Mouse (Mus musculus) neural tube, embryonic 15.5 days (tissue): Measurements from ENCODE around the gene Tbc1d1. TPM values are rescaled to one million over a fixed set of nuclear protein-coding genes. Genes with fewer than 3 reads are reported as not detected.

Experiments
- ATAC-seq: fragments of 200-750 bp; cut with Nextera tagmentation; 2 replicates; pipeline ENCODE4 v1.8.0; 2017; ENCODE audit warnings: mild to moderate bottlenecking, moderate TSS enrichment, moderate library complexity; ENCODE audit not compliant: low FRiP score
- H3K27ac ChIP-seq: fragments of 300-500 bp; sonication (generic); replicated peaks from 2 replicates; pipeline ENCODE4 v1.5.1; 2015; ENCODE audit warnings: mild to moderate bottlenecking, inconsistent platforms
- H3K27me3 ChIP-seq: fragments of 300-500 bp; sonication (generic); replicated peaks from 2 replicates; pipeline ENCODE4 v1.6.1; 2015; ENCODE audit warnings: inconsistent platforms
- H3K36me3 ChIP-seq: fragments of 300-500 bp; sonication (generic); 2 replicates; pipeline ENCODE4 v1.6.1; 2015; ENCODE audit warnings: inconsistent platforms
- H3K4me1 ChIP-seq: fragments of 300-500 bp; sonication (generic); 2 replicates; pipeline ENCODE4 v1.6.1; 2015; ENCODE audit warnings: inconsistent platforms
- H3K4me2 ChIP-seq: fragments of 300-500 bp; sonication (generic); 2 replicates; pipeline ENCODE4 v1.6.1; 2015; ENCODE audit warnings: inconsistent platforms, mild to moderate bottlenecking, moderate library complexity
- H3K4me3 ChIP-seq: fragments of 300-500 bp; sonication (generic); replicated peaks from 2 replicates; pipeline ENCODE4 v1.5.1; 2015; ENCODE audit warnings: mild to moderate bottlenecking, inconsistent platforms
- H3K9ac ChIP-seq: fragments of 300-500 bp; sonication (generic); replicated peaks from 2 replicates; pipeline ENCODE4 v1.6.1; 2015; ENCODE audit warnings: mild to moderate bottlenecking, inconsistent platforms
- H3K9me3 ChIP-seq: fragments of 300-500 bp; sonication (generic); replicated peaks from 2 replicates; pipeline ENCODE4 v1.6.1; 2016; ENCODE audit warnings: inconsistent platforms
- WGBS: fragments of 180-500 bp; shearing (Covaris S2); methylation state at CpG from one replicate; pipeline ENCODE4 v1.1.7; 2015; ENCODE audit warnings: mixed read lengths; 5-methylcytosine and 5-hydroxymethylcytosine counted together
- polyA plus RNA-seq: library from polyadenylated mRNA; unstranded; fragments of >200 nt; fragmentation: Nextera tagmentation; extraction: Ambion mirVana; gene quantifications from 2 replicates; pipeline ENCODE4 v1.2.1, GENCODE M21; 2015

Tbc1d1 gene
- polyA plus RNA-seq, 1 experiment from 2014 or later: 13.5 TPM

DNA sequence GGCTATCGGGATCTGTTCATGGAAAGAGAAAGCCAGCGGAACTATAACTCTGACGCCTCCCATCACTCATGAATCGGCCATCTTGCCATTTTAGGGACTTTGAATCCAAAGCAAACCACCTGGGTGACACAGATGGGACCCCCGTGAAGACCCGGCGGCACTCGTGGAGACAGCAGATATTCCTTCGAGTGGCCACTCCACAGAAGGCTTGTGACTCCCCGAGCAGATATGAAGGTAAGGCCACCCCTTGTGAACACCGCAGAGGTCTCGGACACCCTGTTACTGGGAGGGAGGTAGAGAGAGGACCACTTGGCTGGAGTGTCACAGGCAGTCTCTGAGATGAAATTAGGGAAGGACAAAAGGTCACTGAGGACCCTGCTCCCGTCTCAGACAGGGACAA lies 129.7 kb downstream of the Tbc1d1 start:
- whole genome bisulfite sequencing: 91% methylated on average over 13 of the region's 13 CpGs
- Histone ChIP-seq H3K9ac (no peak overlapping the region), H3K4me1 (0 out of 2 replicates have a peak, but pooled peaks cover 5% of the 10 kb centered on the region)

DNA sequence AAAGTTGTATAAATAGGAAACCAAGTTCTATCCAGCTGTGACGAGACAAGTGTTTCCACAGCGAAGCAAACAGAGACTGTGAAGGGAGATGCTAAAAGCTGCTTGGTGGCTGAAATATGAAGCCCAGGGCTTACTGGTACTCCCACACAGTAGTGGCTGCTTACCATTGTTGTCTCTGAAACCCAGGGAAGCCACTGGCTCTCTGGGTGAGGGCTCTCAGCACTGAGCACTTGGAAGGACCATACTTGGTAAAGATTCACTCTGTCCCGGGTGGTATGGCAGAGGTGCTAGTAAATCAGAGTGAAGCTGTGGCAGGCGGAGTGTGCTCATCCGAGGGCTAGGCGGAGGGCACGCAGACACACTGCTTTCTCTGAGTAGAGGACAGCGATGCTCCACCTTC lies 131.2 kb downstream of the Tbc1d1 start:
- no peak for ATAC-seq

More for the DNA sequence above, 129.7 kb downstream of the Tbc1d1 start:
- Histone ChIP-seq H3K4me2 (no peak overlapping the region), H3K27ac (no peak overlapping the region), H3K36me3 (peaks cover 23% of the 10 kb centered on the region), H3K4me3 (no peak overlapping the region), H3K9me3 (no peaks in the 10 kb centered on the region), H3K27me3 (no peaks in the 10 kb centered on the region)
- ATAC-seq: no peak

DNA sequence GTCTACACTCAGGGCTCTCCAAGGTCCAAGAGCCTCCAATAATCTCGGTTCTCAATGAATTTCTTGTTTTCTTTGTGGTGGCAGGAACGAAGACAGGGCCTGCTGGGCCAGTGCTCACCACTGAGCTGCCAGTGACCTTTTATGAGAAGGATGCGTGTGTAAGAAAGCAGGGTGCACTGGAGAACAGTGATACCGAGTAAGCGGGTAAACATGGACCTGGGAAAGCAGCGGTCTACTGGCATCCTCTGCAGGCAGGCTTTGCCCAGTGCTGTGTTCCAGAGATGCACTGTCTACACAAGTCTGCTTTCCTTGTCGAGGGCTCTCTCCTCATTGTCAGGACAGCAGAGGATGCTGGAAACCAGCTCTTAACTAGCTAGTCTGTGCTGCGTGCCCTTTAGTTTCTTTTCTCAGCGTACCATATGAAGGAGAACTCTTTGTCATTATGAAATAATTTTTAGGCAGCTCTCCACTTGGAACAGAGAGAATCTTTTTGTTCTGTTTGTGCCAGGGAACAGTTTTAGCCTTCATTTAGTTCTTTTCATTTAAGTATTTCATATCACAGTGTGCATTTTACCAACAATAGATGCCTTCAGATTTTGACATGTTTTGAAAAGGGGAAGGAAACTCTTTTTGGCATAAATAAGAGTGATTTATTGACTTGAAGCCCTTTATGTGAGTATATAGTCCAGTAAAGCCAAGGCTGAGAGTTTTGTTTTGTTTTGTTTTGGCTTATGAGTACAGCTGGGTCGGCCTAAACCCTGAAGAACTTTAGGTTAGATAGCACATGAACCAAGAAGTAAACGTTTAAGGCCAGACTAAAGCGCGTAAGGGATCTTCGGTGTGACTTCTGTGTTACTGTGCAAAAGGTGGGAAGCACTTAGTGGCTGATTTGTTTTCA lies 132.2 kb downstream of the Tbc1d1 start:
- H3K4me1 ChIP-seq: 0 out of 2 replicates have a peak, but pooled peaks cover 5% of the 10 kb centered on the region
- H3K9ac ChIP-seq: no peak overlapping the region
- no peaks in the 10 kb centered on the region for H3K9me3 ChIP-seq
- WGBS: 90% methylated on average over 14 of the region's 14 CpGs
- ATAC-seq: no peak
- no peak overlapping the region for H3K27ac ChIP-seq
- no peak overlapping the region for H3K4me2 ChIP-seq
- H3K4me3 ChIP-seq: no peak overlapping the region
- no peaks in the 10 kb centered on the region for H3K27me3 ChIP-seq
- H3K36me3 ChIP-seq: peaks cover 13% of the 10 kb centered on the region; the same call in 1 of the 2 replicates

More for the DNA sequence above, 131.2 kb downstream of the Tbc1d1 start:
- 86% methylated on average over 8 of the region's 8 CpGs for WGBS
- Histone ChIP-seq H3K27ac (no peak overlapping the region), H3K27me3 (no peaks in the 10 kb centered on the region), H3K4me2 (no peak overlapping the region), H3K9me3 (no peaks in the 10 kb centered on the region), H3K4me3 (no peak overlapping the region), H3K36me3 (peaks cover 22% of the 10 kb centered on the region), H3K4me1 (0 out of 2 replicates have a peak, but pooled peaks cover 5% of the 10 kb centered on the region), H3K9ac (no peak overlapping the region)

DNA sequence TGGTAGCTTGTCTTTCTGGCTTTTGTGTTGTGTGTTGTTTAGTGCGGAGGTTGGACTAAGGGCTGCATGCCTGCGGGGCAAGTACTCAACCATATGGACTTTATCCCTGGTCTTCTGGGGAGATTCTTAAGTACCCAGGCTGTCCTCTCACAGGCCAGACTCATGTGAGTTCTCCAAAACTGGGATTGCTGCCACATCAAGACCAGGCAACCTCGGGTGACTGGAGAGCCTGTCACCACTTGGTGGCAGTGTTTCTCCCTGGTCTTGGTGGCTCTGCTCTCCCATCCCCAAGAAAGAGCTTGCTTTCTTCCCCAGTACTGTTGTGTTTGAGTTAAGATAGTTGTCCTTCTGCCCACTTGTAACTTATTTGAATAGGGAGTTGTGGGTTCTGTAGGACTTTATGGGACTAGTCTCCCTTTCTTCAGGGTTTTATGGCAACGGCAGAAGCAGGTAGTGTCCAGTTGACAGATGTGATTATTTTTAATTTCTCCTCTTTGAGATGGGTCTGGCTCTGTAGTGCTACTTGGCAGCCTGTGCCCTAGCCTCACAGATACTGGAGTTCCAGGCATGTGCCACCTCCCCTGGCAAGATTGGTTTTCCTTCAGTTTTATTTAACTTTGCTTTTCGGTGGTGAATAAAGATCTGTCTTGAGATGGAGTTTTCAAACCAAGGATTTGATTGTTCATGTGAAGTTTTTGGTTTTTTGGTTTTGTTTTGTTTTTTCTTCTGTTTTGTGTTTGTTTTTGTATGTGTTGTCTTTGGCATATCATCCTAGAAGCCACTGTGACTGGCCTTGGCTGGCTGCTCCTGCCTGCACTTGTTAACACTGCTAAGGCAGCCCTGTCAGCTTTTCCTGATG lies 133.3 kb downstream of the Tbc1d1 start:
- WGBS: 65% methylated on average over 5 of the region's 5 CpGs

DNA sequence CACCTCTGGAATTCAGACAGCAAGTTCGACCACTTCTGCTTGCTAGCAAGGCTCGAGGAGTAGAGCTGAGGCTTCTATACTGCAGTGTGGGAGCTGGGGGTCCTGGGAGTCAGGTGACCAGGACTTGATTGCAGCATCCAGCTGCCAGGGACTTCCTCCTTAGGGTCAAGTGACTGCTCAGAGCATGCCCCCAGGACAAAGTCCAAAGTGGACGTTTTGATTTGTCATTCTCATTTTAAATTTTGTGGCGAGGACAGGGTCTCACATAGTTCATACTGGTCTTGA lies 133.9 kb downstream of the Tbc1d1 start:
- Histone ChIP-seq H3K4me1 (0 out of 2 replicates have a peak, but pooled peaks cover 5% of the 10 kb centered on the region), H3K36me3 (peaks cover 12% of the 10 kb centered on the region; the same call in 1 of the 2 replicates), H3K4me3 (no peak overlapping the region), H3K4me2 (no peak overlapping the region), H3K9me3 (no peaks in the 10 kb centered on the region), H3K9ac (no peak overlapping the region), H3K27me3 (no peaks in the 10 kb centered on the region), H3K27ac (no peak overlapping the region)
- WGBS: 73% methylated on average over 4 of the region's 4 CpGs
- no peak for ATAC-seq

More for the DNA sequence above, 133.3 kb downstream of the Tbc1d1 start:
- Histone ChIP-seq H3K27ac (no peak overlapping the region), H3K9me3 (no peaks in the 10 kb centered on the region), H3K4me3 (no peak overlapping the region), H3K9ac (no peak overlapping the region), H3K4me1 (0 out of 2 replicates have a peak, but pooled peaks cover 5% of the 10 kb centered on the region), H3K4me2 (no peak overlapping the region), H3K27me3 (no peaks in the 10 kb centered on the region), H3K36me3 (peaks cover 12% of the 10 kb centered on the region; the same call in 1 of the 2 replicates)
- no peak for ATAC-seq

DNA sequence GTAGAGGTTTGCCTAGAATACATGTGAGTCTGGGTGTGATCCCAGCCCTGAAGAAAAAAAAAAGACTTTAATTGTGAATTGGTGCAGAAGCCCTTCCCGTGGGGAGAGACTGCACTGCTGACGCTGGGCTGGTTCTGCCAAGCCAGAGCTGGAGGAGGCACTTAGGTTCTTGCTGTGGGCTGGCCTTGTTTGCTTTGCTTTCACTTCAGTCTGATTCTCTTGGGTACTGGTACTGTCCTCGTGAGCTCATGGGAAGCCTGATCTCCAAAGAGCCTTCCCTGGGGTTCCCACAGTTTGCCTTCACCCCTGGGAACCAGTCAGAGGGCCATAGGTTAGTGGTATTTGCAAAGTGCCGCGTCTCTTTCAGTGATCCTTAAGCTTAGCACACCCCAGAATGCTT lies 135.6 kb downstream of the Tbc1d1 start:
- Histone ChIP-seq H3K4me1 (0 out of 2 replicates have a peak, but pooled peaks cover 5% of the 10 kb centered on the region), H3K9me3 (no peaks in the 10 kb centered on the region), H3K4me2 (no peak overlapping the region), H3K27ac (no peak overlapping the region), H3K27me3 (no peaks in the 10 kb centered on the region), H3K4me3 (no peak overlapping the region), H3K36me3 (peaks cover 9% of the 10 kb centered on the region; the same call in 1 of the 2 replicates), H3K9ac (no peak overlapping the region)
- no peak for ATAC-seq
- 81% methylated on average over 5 of the region's 5 CpGs for WGBS

DNA sequence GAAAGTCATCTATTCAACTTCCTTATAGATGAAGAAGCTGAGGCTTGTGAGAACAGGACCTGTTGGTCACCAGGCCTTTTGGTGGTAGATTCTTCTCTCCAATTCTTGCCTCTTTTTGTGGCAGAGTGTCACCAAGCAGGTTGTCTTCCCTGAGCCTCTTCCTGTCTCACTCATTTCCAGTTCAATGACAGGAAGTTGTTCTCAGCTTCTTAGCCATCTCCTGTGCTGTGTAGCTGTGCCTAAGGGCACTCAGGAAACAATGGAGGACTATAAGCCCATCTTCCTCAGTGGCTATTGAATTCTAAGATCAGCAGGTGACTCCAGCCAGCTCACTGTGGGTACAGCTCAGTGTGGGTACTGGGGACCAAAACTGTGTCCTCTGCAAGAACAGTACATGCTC lies 139.5 kb downstream of the Tbc1d1 start:
- peaks cover 4% of the 10 kb centered on the region; the same call in 1 of the 2 replicates for H3K36me3 ChIP-seq
- no peak for ATAC-seq
- H3K4me3 ChIP-seq: no peak overlapping the region
- H3K4me2 ChIP-seq: no peak overlapping the region
- no peaks in the 10 kb centered on the region for H3K27me3 ChIP-seq
- H3K9ac ChIP-seq: no peak overlapping the region
- no peaks in the 10 kb centered on the region for H3K9me3 ChIP-seq
- H3K27ac ChIP-seq: no peak overlapping the region
- peaks cover 6% of the 10 kb centered on the region for H3K4me1 ChIP-seq

DNA sequence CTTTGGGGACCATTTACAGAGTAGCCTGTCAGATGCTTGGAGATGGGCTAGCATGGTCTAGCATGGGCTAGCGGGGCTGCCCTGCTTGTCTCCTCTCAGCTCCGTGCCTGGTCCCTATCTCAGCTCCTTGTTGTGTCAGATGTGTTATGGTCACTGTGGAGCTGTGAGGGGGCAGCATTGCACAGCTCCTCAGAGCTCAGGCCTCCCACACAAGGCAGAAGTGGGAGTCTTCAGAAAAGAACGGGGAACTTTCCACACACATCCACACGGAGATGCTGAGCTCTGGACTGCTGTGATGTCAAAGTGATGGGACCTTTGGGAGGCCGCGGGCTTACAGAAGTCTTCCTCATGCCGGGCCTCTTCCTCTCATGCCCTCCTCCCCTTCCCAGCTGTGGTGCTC lies 140.2 kb downstream of the Tbc1d1 start:
- H3K27ac ChIP-seq: no peak overlapping the region
- no peaks in the 10 kb centered on the region for H3K9me3 ChIP-seq
- no peak overlapping the region for H3K4me2 ChIP-seq
- no peak overlapping the region for H3K9ac ChIP-seq
- 85% methylated on average over 7 of the region's 7 CpGs for WGBS
- no peaks in the 10 kb centered on the region for H3K27me3 ChIP-seq
- ATAC-seq: no peak
- peaks cover 6% of the 10 kb centered on the region for H3K4me1 ChIP-seq
- no peak overlapping the region for H3K4me3 ChIP-seq
- H3K36me3 ChIP-seq: peaks cover 4% of the 10 kb centered on the region; the same call in 1 of the 2 replicates

DNA sequence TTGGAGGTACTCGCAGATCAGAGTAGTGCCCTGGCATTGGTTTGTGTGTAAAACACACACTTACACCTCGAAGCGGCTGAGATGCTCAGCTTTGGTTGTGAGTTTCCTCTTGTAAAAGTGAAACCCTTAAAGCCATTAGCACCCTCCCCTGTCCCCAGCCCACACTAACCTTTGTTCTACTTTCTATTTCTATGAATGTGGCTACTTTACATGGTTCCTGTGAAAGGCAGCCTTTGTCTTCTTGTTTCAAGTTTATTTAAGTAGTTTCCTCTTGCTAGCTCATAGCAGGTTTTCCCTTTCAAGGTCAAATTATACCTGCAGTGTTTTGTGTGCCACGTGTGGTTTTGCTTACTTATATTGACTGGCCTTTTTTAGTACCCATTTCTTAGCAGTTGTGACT lies 141.0 kb downstream of the Tbc1d1 start:
- Histone ChIP-seq H3K27ac (no peak overlapping the region), H3K27me3 (no peaks in the 10 kb centered on the region), H3K36me3 (peaks cover 4% of the 10 kb centered on the region; the same call in 1 of the 2 replicates), H3K4me2 (no peak overlapping the region), H3K9ac (no peak overlapping the region), H3K4me1 (peaks cover 6% of the 10 kb centered on the region), H3K4me3 (no peak overlapping the region), H3K9me3 (no peaks in the 10 kb centered on the region)
- 88% methylated on average over 4 of the region's 4 CpGs for WGBS
- no peak for ATAC-seq

DNA sequence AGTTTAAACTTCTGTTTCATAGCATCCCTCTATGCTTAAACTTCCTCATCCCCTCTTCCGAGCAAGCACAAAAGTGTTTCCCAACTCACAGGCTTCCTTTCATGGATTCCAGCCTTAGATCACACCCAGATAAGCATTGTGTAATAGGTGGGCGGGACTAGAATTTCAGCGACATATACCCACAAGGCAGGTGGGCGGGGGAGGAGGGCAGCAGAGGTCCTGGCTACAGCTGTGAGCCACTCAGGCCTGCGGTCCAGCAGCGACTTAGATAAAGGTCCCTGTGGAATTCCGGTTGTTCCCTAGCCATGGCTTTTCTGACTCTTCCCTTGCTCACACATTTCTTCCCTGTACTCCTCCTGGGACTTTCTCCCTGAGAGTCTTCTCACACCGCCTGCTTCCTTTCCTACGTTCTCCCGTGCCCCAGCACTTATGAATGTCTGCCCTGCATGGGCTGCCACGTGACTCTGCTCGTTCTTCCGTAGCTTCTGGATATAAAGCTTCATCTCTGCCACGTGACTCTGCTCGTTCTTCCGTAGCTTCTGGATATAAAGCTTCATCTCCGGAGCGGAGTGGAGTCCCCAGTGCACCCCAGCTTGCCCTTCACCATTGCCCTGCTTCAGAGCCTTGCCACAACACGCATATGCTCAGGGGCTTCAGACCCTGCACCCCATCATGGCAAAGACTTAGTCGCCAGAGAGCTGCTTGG lies 142.4 kb downstream of the Tbc1d1 start:
- H3K4me3 ChIP-seq: no peak overlapping the region
- no peak overlapping the region for H3K4me2 ChIP-seq
- 55% methylated on average over 20 of the region's 20 CpGs for WGBS
- H3K9ac ChIP-seq: no peak overlapping the region
- no peak for ATAC-seq
- H3K27ac ChIP-seq: no peak overlapping the region
- H3K36me3 ChIP-seq: peaks cover 4% of the 10 kb centered on the region; the same call in 1 of the 2 replicates
- H3K4me1 ChIP-seq: peaks cover 6% of the 10 kb centered on the region
- H3K27me3 ChIP-seq: no peaks in the 10 kb centered on the region
- H3K9me3 ChIP-seq: no peaks in the 10 kb centered on the region
